Mouse (Mus musculus): ENCODE results near the gene Tmem60.

The Tmem60 gene

DNA sequence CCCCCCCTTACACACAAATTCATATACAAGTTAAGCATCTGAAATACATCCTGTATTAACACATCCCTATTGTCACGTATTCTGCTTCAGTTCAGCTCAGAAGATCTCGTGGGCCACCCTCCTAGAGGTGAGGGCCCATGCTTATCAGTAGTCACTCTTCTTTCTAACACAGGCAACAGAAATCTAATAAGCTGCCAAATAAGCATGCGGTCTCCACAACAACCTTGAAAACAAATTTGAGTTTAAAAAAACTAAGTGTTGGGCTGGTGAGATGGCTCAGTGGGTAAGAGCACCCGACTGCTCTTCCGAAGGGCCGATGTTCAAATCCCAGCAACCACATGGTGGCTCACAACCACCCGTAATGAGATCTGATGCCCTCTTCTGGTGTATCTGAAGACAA is 24.2 kb downstream of the Tmem60 start:
- DNase-seq (ENCODE audit: low spot score) = no peak

GRCm38 (mm10) chr5:20911741-20912140 is 29.8 kb downstream of the Tmem60 start:
- DNase-seq (ENCODE audit: low spot score) = no peak

DNA sequence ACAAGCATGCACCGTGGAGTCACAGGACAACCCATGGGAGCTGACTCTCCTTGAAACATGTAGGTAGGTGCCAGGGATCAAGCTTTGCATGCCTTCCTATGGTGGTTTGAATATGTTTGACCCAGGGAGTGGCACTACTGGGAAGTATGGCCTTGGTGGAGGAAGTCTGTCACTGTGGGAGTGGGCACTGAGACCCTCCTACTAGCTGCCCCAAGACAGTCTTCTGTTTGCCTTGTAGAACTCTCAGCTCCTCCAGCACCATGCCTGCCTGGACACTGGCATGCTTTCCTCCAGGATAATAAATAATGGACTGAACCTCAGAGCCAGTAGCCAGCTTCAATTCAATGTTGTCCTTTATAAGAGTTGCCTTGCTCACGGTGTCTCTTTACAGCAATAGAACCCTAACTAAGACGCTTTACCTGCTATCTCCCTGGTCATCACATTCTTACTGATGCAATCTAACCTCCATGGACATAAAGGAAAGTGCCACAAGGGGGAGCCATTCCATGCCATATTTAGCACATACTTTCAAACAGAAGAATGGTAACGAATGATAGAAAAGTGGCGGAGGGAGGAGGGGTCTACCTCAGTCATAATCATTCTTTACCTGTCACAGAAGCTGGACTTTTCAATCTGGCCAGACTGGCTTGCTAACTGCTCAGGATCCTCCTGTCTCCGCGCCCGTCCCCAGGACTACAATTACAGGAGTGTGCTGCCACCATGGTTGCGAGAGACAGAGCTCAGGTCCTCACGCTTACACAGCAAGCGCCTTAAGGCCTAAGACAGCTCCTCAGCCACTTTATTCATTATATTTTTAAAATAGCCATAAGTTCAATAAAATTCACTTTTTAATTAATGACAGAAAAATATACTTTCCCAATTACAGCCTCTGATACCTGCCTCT is 31.6 kb downstream of the Tmem60 start:
- DNase-seq (ENCODE audit: low spot score) = peak; percentile 85

DNA sequence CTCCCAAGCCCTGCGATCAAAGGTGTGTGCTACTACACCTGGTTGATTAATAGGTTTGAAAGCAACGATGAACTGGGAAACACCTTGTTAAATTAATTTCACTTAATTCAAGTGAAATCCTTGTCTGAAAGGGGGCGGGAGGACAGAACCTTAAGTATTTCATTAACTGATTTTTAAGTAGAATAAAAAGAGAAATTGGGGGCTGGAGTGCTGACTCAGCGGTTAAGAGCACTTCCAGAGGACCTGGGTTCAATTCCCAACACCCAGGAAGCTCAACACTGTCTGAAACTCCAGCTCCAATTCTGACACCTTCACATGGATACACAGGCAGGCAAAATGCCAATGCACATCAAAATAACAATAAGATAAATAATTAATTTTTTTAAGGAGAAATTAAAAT is 37.0 kb downstream of the Tmem60 start:
- DNase-seq (ENCODE audit: low spot score) = no peak

GRCm38 (mm10) chr5:20919566-20919965 is 37.6 kb downstream of the Tmem60 start:
- no peak for DNase-seq (ENCODE audit: low spot score)

GRCm38 (mm10) chr5:20924608-20925007 is 42.6 kb downstream of the Tmem60 start:
- no peak for DNase-seq (ENCODE audit: low spot score)

GRCm38 (mm10) chr5:20925451-20925850 is 43.5 kb downstream of the Tmem60 start:
- DNase-seq (ENCODE audit: low spot score) = no peak

- DNase-seq (ENCODE audit: low spot score) = no peak
These were observed 47.7 kb downstream of the Tmem60 start for GRCm38 (mm10) chr5:20929669-20930151.

DNA sequence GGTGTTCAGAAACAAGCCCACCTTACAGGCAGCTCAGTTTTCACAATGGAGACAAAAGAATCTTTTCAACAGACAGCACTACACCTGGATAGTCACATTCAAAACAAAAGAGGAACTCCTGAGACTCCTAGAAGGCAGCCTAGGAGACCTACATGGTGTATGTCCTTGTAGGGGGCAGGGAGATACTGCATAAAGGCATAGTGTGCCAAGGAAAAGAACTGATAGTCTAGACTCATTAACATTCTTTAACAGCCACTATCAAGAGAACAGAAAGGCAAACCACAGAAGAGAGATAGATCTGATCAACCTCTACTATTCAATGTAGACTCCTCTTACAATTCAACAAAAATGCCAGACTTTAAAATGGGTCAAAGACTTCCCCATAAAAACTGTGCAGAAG is 48.4 kb downstream of the Tmem60 start:
- no peak for DNase-seq (ENCODE audit: low spot score)

DNA sequence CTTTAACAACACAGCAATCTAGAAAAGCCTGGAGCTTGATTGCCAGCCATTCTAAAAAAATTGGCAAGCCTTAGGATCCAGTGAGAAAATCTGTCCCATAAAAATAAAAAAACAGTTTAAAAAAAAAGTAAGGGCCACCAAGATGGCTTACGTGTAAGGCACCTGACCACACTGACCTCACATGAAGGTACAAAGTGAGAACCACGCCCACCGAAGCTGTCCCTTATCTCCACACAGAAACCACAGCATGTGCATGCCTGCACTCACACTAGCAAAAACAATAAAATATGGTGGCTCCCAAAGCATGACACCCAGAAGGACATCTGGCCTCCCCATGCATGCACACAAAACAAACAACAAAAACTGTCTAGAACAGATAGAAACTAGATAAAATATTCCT is 49.3 kb downstream of the Tmem60 start:
- no peak for DNase-seq (ENCODE audit: low spot score)

- no peak for DNase-seq (ENCODE audit: low spot score)
These were observed 50.6 kb downstream of the Tmem60 start for GRCm38 (mm10) chr5:20932585-20932984.

GRCm38 (mm10) chr5:20935934-20936333 is 53.9 kb downstream of the Tmem60 start:
- no peak for DNase-seq (ENCODE audit: low spot score)
